Mouse (Mus musculus) liver, embryonic 14.5 days (tissue): ENCODE data around the gene Pgap3. TPM values are rescaled to one million over a fixed set of nuclear protein-coding genes. Genes with fewer than 3 reads are reported as not detected.

Experiments
- ATAC-seq: fragments of 200-750 bp; cut with Nextera tagmentation; 2 replicates; pipeline ENCODE4 v1.8.0; 2017; ENCODE audit warnings: moderate number of reproducible peaks, mild to moderate bottlenecking, moderate library complexity; ENCODE audit not compliant: insufficient read depth
- DNase-seq, 3 experiments: peaks; one replicate each; pipeline ENCODE4 v3.0.0-alpha.2; 2012 to 2013; ENCODE audit warnings: low read depth in 3 of 3, low spot score in 3 of 3
- H3K27ac ChIP-seq: fragments of 300-500 bp; sonication (generic); 2 replicates; pipeline ENCODE4 v1.5.1; 2014; ENCODE audit warnings: moderate library complexity, mild to moderate bottlenecking, control low read depth, inconsistent platforms
- H3K27me3 ChIP-seq: fragments of 300-500 bp; sonication (generic); 2 replicates; pipeline ENCODE4 v1.6.1; 2014; ENCODE audit warnings: mild to moderate bottlenecking, low read length, moderate library complexity; ENCODE audit not compliant: control insufficient read depth, insufficient read depth
- H3K36me3 ChIP-seq: fragments of 300-500 bp; sonication (generic); replicated peaks from 2 replicates; pipeline ENCODE4 v1.6.1; 2014; ENCODE audit warnings: low read depth; ENCODE audit not compliant: control insufficient read depth, insufficient read depth
- H3K4me1 ChIP-seq, 2 experiments: fragments of 200-500 bp in 1 of 2; fragments of 300-500 bp in 1 of 2; sonication (generic) in 1 of 2; replicated peaks; 2 replicates each; pipeline ENCODE4 v1.6.1; 2012 to 2014; ENCODE audit warnings: antibody characterized with exemption in 1 of 2, inconsistent platforms in 1 of 2, low read length in 1 of 2; ENCODE audit not compliant: control insufficient read depth in 2 of 2, insufficient read depth in 2 of 2
- H3K4me2 ChIP-seq: fragments of 300-500 bp; sonication (generic); 2 replicates; pipeline ENCODE4 v1.6.1; 2014; ENCODE audit warnings: low read depth, mild to moderate bottlenecking, control low read depth, moderate library complexity
- H3K4me3 ChIP-seq, 2 experiments: fragments of 200-500 bp in 1 of 2; fragments of 300-500 bp in 1 of 2; sonication (generic) in 1 of 2; 2 replicates each; pipeline ENCODE4 v1.5.1; 2012 to 2014; ENCODE audit warnings: low read depth in 2 of 2, low read length in 2 of 2, mild to moderate bottlenecking in 2 of 2, control low read depth in 1 of 2, inconsistent platforms in 1 of 2, moderate library complexity in 1 of 2; ENCODE audit not compliant: insufficient read depth in 1 of 2
- H3K9ac ChIP-seq: fragments of 300-500 bp; sonication (generic); replicated peaks from 2 replicates; pipeline ENCODE4 v1.6.1; 2014; ENCODE audit warnings: mild to moderate bottlenecking, control low read depth, moderate library complexity
- H3K9me3 ChIP-seq: fragments of 300-500 bp; sonication (generic); 2 replicates; pipeline ENCODE4 v1.6.1; 2016; ENCODE audit warnings: low read length, mixed read lengths; ENCODE audit not compliant: control insufficient read depth
- CTCF ChIP-seq: IDR thresholded peaks from 2 replicates; pipeline ENCODE4 v1.5.1; 2016; ENCODE audit warnings: antibody characterized with exemption, low read depth, control low read depth
- EP300 ChIP-seq: IDR thresholded peaks from 2 replicates; pipeline ENCODE4 v1.6.1; 2016; ENCODE audit warnings: antibody characterized with exemption, low read depth
- WGBS: fragments of 180-500 bp; shearing (Covaris S2); extraction: QIAGEN DNeasy Blood & Tissue Kit; methylation state at CpG from one replicate; pipeline ENCODE4 v1.1.7; 2014; ENCODE audit not compliant: insufficient replicate concordance; 5-methylcytosine and 5-hydroxymethylcytosine counted together
- polyA plus RNA-seq, 2 experiments: library from polyadenylated mRNA; depleted of rRNA in 1 of 2; stranded (reverse) in 1 of 2; unstranded in 1 of 2; fragments of >200 nt; fragmentation: Nextera tagmentation in 1 of 2; extraction: Ambion mirVana in 1 of 2; gene quantifications; 2 replicates each; pipeline versions ENCODE4 v1.2.1 to v1.2.3; 2012 to 2014

Gene Pgap3
- polyA plus RNA-seq, 2 experiments: 3.3 to 3.4 TPM

DNA sequence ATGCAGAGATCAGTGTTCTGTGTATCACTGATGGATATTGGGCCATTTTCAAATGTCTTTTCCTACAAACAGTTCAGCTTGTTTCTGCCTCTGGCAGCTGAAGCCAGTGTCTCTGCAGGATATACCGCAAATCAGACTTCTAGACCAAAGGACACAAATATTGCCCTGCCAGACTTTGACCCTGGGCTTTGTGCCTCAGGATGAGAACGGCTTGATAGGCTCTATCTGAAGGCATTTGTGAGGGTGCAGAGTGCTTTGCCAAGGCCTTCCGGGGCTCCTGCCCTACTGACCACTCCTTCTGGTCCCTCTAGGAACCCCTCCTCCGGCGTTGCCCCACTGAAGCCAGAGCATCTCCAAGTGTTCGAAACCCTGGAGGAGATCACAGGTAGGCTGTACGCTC, 26.3 kb upstream of the Pgap3 start:
- no peak for TF ChIP-seq CTCF
- no peak for TF ChIP-seq EP300
- Histone ChIP-seq H3K4me3 (no peak overlapping the region), H3K27me3 (no peaks in the 10 kb centered on the region), H3K27ac (no peak overlapping the region), H3K36me3 (no peaks in the 10 kb centered on the region), H3K4me1 (no peaks in the 10 kb centered on the region), H3K9ac (no peak overlapping the region), H3K9me3 (no peaks in the 10 kb centered on the region), H3K4me2 (no peak overlapping the region)
- ATAC-seq (no peak), DNase-seq (no peak)
- WGBS: 72% methylated on average over 7 of the region's 7 CpGs

DNA sequence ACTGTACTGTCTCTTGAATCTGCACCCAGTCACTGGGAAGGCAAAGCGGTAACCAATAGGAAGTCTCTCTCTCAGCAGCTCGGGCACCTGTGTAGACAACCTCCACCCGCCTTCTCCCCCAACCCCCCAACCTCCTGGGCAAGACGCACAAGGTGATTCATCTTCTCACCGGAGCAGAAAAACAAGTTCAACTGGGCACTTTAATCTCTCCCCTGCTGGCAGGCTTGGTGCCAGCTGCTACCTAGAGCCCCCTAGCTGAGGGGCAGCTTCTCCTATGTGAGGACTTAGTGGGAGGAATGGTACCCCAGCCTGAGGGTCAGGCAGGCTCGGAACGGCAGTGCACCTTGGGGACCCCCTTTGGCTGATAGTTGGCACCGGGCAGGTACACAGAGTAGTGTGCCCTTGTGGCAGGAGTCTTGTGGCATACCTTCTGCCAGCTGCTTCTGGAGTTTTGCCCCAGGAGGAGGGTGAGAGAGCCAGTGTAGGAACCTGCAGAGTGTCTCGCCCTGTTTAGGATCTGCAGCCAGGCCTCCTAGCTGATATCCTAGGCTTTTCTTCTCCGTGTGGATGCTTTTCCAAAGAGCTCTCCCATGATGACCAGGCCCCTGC, 18.8 kb upstream of the Pgap3 start:
- 63% methylated on average over 10 of the region's 10 CpGs for WGBS
- Histone ChIP-seq H3K27me3 (peaks cover 8% of the 10 kb centered on the region), H3K4me1 (0 out of 4 replicates have a peak, but pooled peaks cover 0 to 2% of the 10 kb centered on the region in 2 experiments), H3K4me3 (no peak overlapping the region), H3K36me3 (no peaks in the 10 kb centered on the region), H3K9ac (no peak overlapping the region), H3K27ac (no peak overlapping the region), H3K9me3 (no peaks in the 10 kb centered on the region), H3K4me2 (no peak overlapping the region)
- DNase-seq: no peak
- TF ChIP-seq CTCF: no peak
- TF ChIP-seq EP300: no peak
- ATAC-seq: no peak

- Histone ChIP-seq H3K9ac (no peak overlapping the region), H3K4me2 (no peak overlapping the region), H3K27ac (no peak overlapping the region), H3K4me3 (no peak overlapping the region), H3K36me3 (no peaks in the 10 kb centered on the region), H3K27me3 (peaks cover 15% of the 10 kb centered on the region), H3K9me3 (no peaks in the 10 kb centered on the region), H3K4me1 (peaks cover 0 to 2% of the 10 kb centered on the region in 2 experiments; a peak in 1 of 4 replicates)
- ATAC-seq (no peak), DNase-seq (no peak)
- TF ChIP-seq CTCF (no peak), EP300 (no peak)
- 56% methylated on average over 6 of the region's 6 CpGs for WGBS
Measured at GRCm38 (mm10) chr11:98418273-98418672, 18.0 kb upstream of the Pgap3 start.

DNA sequence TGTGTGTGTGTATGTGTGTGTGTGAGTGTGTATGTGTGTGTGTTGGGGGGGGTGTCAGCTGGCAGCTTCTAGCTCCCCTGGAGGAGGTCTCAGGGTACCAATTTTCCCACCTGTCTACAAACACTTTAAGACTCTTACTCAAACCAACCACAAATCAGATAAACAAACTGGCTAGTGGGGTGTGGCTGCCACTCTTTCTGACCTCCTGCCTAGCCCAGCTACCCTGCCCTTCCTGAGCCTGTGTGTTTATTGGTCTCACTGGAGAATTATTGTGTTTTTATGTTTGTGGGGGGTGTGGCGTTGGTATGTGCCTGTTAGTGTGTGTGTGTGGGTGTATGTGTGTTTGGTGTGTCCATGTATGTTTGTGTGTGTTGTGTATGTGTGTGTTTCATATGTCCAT, 16.8 kb upstream of the Pgap3 start:
- H3K4me2 ChIP-seq: no peak overlapping the region
- no peak overlapping the region for H3K9ac ChIP-seq

DNA sequence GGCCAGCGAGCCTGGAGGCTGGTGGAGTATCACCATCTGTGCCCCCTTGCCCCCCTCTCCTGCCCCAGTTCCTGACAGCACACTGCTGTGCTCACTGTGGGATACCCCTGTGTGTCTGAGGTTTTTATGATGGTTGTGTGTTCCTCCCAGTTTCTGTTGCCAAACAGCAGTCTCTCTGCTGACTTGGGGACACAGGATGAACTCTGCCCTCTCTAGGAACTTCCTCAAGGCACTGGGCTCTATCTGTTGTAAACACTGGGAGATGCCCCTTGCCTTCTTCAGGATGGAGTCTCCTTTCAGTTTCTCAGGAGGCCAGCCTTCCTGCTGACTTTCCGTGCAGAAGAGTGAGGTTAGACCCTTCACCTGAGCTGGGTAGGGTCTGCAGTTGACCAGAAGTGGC, 13.9 kb upstream of the Pgap3 start:
- no peak overlapping the region for H3K9ac ChIP-seq
- no peaks in the 10 kb centered on the region for H3K9me3 ChIP-seq
- peaks cover 0 to 4% of the 10 kb centered on the region in 2 experiments; a peak in 2 of 4 replicates for H3K4me1 ChIP-seq
- no peak for ATAC-seq
- H3K27ac ChIP-seq: no peak overlapping the region
- no peak overlapping the region for H3K4me3 ChIP-seq
- no peak overlapping the region for H3K4me2 ChIP-seq
- no peaks in the 10 kb centered on the region for H3K36me3 ChIP-seq
- H3K27me3 ChIP-seq: peaks cover 45% of the 10 kb centered on the region
- no peak for DNase-seq
- 30% methylated on average over 2 of the region's 2 CpGs for WGBS
- no peak for TF ChIP-seq EP300
- TF ChIP-seq CTCF: no peak

More for the DNA sequence above, 16.8 kb upstream of the Pgap3 start:
- TF ChIP-seq EP300 (no peak), CTCF (no peak)
- no peak overlapping the region for H3K27ac ChIP-seq
- peaks cover 26% of the 10 kb centered on the region for H3K27me3 ChIP-seq
- WGBS: 43% methylated on average over 1 of the region's 1 CpGs
- no peak overlapping the region for H3K4me3 ChIP-seq
- no peaks in the 10 kb centered on the region for H3K9me3 ChIP-seq
- no peak for ATAC-seq
- peaks cover 0 to 2% of the 10 kb centered on the region in 2 experiments; a peak in 1 of 4 replicates for H3K4me1 ChIP-seq
- no peaks in the 10 kb centered on the region for H3K36me3 ChIP-seq
- no peak for DNase-seq
